Mouse (Mus musculus): Measurements from ENCODE around the gene Loxl1.

GRCm38 (mm10) chr9:58345963-58346362, 33.0 kb upstream of the Loxl1 start:
- TF ChIP-seq CTCF (IDR thresholded peaks at IDR 0.05; ENCODE audit: low read depth) = no peak
- no peak for TF ChIP-seq EP300 (IDR thresholded peaks at IDR 0.05; ENCODE audit: low read depth)

Measured in liver, embryonic 14.5 days (tissue).